Mouse (Mus musculus): Measurements from ENCODE around the gene Tcf23. TPM values are rescaled to one million over a fixed set of nuclear protein-coding genes. Genes with fewer than 3 reads are reported as not detected.

Gene Tcf23
- not detected for polyA plus RNA-seq (2017; shearing (Covaris generic))

DNA sequence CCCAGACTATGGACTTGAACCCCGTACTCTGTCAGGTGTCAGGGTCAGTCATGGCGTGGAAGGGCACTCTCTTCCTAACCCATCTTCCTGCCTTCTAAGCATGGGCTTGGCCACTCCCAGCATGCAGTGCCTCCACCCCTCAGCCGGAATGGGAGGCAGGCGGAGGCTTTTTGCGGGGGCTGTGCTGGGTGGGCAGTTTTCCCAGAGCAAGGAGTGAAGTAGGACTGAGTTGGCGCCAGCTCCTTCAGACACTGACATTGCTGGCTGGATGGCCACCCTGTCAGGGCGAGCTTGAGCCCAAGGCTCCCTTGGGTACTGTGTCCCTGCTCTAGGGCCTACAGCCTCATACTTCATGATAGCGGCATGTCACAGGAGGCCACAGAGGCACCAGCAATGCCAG, at the start of gene Tcf23:
Tcf23 (plus strand) TSS at position 247 of the 400 bp plus-strand sequence.

DNA sequence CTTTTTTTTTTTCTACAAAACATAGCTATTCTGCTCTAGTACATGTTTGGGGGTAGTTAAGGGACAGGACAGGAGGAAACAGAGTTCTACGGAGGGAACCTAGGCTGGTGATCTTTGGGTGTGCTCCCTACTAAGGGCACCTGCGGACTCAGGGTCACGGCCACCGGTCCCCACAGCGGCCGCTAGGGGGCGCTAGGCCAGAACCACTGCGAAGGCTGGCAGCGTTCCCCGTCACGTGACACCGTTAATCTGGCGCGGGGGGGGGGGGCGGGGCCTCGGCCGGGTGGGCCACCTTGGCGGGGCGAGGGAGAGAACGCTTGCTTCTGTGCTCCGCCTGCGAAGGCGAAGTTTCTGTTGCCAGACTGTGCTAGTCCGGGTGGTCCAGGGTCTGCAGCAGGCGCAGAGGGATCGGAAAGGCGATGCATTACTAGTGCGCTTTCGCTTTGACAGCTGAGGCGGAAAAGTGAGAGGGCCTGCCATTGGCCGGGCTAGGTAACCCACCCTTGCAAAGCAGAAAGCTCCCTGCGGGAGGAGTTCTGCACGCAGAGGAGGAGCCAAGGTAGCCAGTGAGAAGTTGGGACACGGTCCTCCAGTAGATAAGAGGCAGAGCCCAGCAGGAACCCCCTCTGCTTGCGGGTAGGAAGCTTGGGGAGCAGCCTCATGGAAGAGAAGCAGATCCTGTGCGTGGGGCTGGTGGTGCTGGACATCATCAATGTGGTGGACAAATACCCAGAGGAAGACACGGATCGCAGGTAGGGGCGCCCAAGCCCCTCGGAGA, 47.0 kb upstream of the Tcf23 start, which contains the start of gene Khk:
Khk (plus strand) TSS at position 176 of the 778 bp plus-strand sequence.

DNA sequence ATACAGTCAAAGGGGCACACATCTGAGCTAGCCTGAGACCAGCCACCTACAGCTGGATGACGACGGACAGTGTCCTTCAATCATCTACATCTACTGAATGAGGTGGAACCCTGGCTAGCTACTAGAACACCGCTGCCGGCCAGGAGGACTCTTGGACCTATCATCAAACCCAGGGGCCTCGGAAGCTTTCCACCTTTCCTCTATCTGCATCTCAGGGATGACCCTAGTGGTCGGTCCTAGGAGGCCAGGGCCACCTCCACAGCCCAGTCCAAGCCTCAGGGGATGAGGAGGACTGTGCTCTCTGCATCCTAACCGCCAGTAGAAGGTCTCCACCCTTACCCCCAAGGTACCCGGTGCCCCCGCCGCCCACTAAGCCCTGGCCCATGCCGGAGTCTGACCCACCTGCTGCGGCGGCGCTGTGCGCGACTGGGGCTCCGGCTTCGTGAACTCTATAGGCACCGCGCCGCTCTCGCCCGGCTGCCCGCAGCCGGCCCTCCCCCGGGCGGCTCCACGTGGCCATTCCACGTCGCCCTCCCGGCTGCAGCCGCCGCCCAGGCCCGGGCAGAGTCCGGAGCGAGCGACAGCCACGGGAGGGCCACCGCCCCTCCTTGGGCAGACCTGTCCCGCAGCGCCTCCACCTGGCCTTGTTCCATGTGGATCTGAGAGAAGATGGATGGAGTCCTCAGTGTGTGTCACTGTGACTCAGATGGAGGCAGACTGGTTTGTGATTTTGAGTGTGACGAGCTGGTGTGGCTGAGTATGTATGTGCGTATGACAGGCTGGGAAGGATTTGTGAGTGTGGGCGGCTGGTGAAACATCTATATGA, 23.3 kb upstream of the Tcf23 start, which contains the start of gene Cgref1:
Cgref1 (minus strand) TSS at position 636 of the 826 bp plus-strand sequence.

GRCm38 (mm10) chr5:30959966-30960501, 8.4 kb upstream of the Tcf23 start, which contains the start of gene Preb:
TSS of gene Preb (minus strand) at chr5:30960361.

Other genes starting within 250 kb of the Tcf23 start
- 5.3 TPM for gene Mapre3, start 154.0 kb upstream of the Tcf23 start, polyA plus RNA-seq (2017; shearing (Covaris generic))
- gene Tmem214, start 100.7 kb upstream of the Tcf23 start, polyA plus RNA-seq (2017; shearing (Covaris generic)): 66.9 TPM
- gene Agbl5, start 80.0 kb upstream of the Tcf23 start, polyA plus RNA-seq (2017; shearing (Covaris generic)): 16.2 TPM
- 311 TPM for gene Ost4, start 60.9 kb upstream of the Tcf23 start, polyA plus RNA-seq (2017; shearing (Covaris generic))
- 3.6 TPM for gene Emilin1, start 55.3 kb upstream of the Tcf23 start, polyA plus RNA-seq (2017; shearing (Covaris generic))
- 36.3 TPM for gene Khk, start 47.2 kb upstream of the Tcf23 start, polyA plus RNA-seq (2017; shearing (Covaris generic))
- gene Cgref1, start 23.1 kb upstream of the Tcf23 start, polyA plus RNA-seq (2017; shearing (Covaris generic)): 0.55 TPM
- gene Preb, start 8.3 kb upstream of the Tcf23 start, polyA plus RNA-seq (2017; shearing (Covaris generic)): 228 TPM
- gene Atraid, start 79.7 kb downstream of the Tcf23 start, polyA plus RNA-seq (2017; shearing (Covaris generic)): 117 TPM
- 12.3 TPM for gene Slc5a6, start 80.3 kb downstream of the Tcf23 start, polyA plus RNA-seq (2017; shearing (Covaris generic))
- 23.1 TPM for gene Cad, start 86.1 kb downstream of the Tcf23 start, polyA plus RNA-seq (2017; shearing (Covaris generic))
- not detected for gene Dnajc5g, start 137.6 kb downstream of the Tcf23 start, polyA plus RNA-seq (2017; shearing (Covaris generic))
- gene Slc30a3, start 139.6 kb downstream of the Tcf23 start, polyA plus RNA-seq (2017; shearing (Covaris generic)): 1.4 TPM
- gene Trim54, start 148.1 kb downstream of the Tcf23 start, polyA plus RNA-seq (2017; shearing (Covaris generic)): not detected
- not detected for gene Ucn, start 170.2 kb downstream of the Tcf23 start, polyA plus RNA-seq (2017; shearing (Covaris generic))
- 46.5 TPM for gene Mpv17, start 185.6 kb downstream of the Tcf23 start, polyA plus RNA-seq (2017; shearing (Covaris generic))
- 2.3 TPM for gene Gm29609, start 211.2 kb downstream of the Tcf23 start, polyA plus RNA-seq (2017; shearing (Covaris generic))
- gene Gtf3c2, start 211.5 kb downstream of the Tcf23 start, polyA plus RNA-seq (2017; shearing (Covaris generic)): 116 TPM
- gene Snx17, start 224.6 kb downstream of the Tcf23 start, polyA plus RNA-seq (2017; shearing (Covaris generic)): 154 TPM
- gene Eif2b4, start 224.8 kb downstream of the Tcf23 start, polyA plus RNA-seq (2017; shearing (Covaris generic)): 85.1 TPM
- gene Zfp513, start 233.6 kb downstream of the Tcf23 start, polyA plus RNA-seq (2017; shearing (Covaris generic)): 18.3 TPM

All from CD4-positive, CD25-positive, alpha-beta regulatory T cell, adult 9 weeks (primary cell).